Mouse (Mus musculus): Measurements from ENCODE around the gene Glrx2.
A peak's percentile ranks its signal among the peaks of the same experiment; 100 is the strongest.
"Not testable (repeated sequence)": the region's sequence is repeated elsewhere in the genome, so short reads cannot be mapped to it uniquely, and the experiment has no call there.

The Glrx2 gene

GRCm38 (mm10) chr1:143716038-143716437, at the start of gene Glrx2:
Glrx2 (plus strand) TSS chr1:143716338.
- DNase-seq, result not testable (repeated sequence)

- DNase-seq, result no peak
Measured at GRCm38 (mm10) chr1:143675734-143676361, 40.3 kb upstream of the Glrx2 start.

DNA sequence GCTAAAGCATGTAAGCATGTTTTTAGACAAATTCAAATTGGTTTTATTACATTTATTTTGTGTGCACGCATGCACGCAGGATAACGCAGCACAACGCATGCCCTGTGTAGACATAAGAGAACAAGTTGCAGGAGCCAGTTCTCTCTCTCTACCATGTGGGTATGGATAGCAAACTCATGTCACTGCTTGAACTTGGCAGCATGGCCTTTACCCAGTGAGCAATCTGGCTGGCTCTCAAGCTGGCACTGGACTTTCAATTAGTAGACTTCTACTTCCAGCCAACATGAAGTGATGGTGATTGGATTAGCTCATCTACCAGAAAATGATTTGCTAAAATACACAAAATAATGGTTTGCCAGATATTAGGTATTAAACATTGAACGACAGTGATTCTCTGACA, 35.0 kb upstream of the Glrx2 start:
- DNase-seq, result peak; percentile 86

GRCm38 (mm10) chr1:143684849-143685248, 31.3 kb upstream of the Glrx2 start:
- no peak for DNase-seq

DNA sequence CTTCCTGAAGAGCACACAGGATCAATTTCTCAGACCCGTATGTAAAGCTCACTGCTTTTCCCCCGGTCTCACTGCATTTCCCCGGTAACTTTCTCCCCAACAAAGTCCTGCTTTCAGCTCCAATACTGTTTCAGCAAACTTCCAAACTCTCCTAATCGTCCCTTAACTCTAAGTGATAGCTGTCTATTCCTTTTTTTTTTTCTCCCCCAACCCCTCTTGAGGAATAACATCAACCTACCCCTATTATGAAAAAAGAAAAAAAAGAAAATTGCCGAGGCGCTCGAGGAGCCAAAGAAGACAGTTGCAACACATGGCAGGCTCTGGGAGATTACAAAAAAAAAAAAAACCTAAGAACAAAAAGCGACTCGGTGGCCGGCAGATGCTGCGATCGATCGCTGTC, 14.4 kb upstream of the Glrx2 start:
- no peak for DNase-seq

- peak; percentile 61 for DNase-seq
Measured at GRCm38 (mm10) chr1:143702141-143702740, 13.9 kb upstream of the Glrx2 start.

DNA sequence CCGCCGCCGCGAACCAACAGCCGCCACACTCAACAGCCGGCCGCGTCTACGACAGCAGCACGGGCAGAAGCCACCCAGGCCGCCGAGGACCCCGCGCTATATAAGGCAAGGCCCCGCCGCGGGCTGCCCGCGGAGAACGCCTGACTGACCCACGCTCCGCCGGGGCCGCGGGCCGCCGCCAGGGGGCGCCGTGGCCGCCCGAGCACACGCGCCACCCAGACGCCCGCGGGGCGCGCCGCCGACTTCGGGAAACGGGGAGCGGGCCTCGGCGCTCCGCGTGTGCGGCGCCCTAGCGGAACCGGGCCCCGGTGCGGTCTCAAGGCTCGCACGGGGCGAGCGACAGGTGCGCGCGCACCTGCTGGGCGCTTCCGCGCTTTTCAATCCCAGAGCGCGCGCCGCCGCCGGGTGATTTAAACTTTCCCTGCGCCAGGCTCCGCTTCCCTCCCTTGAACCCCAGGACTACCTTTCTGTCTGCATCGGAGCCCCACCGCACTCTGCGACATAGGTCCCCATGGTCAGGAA, 13.3 kb upstream of the Glrx2 start, which contains the start of gene Cdc73:
Gene Cdc73 (minus strand): TSS at position 153 of the 522 bp plus-strand sequence.
- peak; percentile 91 for DNase-seq

- DNase-seq, result no peak
Measured at GRCm38 (mm10) chr1:143707006-143707405, 9.1 kb upstream of the Glrx2 start.

DNA sequence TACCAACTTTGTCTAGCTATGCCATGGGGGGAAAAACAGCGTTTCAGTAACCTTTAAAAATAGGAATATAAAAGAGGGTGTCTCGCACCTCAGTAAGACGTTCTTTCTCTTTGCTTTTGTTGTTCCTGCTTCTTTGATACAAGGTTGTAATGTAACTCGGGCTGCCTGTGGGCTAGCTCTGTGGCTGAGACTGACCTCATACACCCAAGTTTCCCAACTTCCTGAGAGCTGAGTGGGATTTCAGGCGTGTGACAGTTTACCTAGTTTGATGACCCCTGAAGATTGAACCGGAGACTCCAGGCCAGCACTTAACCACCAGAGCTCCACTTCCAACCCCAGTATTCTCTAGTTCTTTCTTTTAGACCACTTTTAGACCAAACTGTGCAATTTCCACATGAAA, 7.8 kb upstream of the Glrx2 start:
- no peak for DNase-seq

DNA sequence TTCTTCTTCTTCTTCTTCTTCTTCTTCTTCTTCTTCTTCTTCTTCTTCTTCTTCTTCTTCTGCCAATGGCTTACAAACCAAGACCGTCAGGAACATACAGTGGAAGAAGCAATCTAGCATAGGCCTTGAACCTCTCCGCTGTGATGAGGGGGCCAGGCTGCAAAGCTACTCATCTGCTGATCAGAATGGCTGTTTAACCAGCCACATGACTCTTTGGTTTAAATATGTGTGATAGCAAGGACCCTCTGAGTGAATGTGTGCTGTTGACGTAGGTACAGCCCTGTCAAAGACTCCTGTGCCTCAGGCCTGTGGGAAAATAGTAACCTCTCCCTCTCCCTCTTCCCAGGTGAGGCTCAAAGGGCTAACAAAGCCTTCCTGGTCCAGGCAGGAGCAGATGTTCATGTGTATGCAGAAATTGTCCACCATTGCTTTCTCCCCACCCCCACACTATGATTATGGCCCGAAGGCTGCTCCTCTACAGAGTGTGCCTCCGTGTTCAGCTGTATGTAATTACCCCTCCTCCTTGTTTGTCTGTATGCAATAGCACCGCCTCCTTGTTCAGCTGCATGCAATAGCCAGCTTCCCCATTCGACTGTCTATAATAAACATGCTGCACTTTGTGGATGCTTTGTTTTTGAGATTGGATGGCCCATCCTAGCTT, 6.0 kb upstream of the Glrx2 start:
- no peak for DNase-seq

DNA sequence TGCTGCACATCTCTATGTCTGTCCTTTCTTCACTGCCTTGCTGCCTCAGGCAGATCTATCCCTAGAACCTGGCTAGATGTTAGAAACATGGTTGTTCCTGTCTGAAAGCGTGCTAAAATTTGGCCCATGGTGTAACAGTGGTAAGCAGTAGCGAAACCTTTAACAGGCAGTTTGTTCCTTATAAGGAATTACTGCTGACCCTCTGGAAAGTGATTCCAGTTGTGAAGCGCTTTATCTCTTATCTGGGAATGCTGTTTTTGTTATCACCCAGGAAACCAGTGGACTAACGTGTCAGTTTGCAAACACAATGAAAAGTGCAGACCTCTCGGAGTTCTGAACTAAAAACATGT, 5.5 kb upstream of the Glrx2 start:
- DNase-seq, result no peak

DNA sequence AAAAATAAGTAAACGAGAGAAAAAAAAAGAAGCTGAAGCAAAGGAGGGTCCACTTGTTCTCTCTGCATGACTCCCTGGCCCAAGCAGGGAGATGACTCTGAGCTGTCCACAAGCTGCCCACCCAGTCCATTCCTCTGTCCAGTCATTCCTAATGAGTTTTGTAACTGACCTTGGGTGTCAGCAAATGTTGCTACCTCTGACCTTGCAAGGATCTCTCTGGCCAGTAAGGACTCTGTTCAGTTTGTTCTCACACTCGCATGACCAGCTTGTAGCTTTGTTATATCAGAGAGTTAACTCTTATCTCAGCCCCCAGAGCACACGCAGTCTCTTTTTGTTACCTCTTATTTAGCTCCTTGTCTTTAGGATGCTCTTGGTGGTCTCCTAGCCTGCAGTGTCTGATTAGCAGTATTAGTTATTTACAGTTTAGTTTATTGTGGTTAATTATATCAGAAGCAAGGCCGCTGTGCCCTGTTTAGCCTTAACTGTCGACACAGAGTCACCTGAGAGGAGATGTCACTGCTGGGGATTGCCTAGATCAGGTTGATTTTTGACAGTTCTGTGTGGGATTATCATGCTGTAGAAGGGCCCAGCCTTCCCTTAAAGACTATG, 8.4 kb downstream of the Glrx2 start:
- no peak for DNase-seq

- no peak for DNase-seq
Measured at GRCm38 (mm10) chr1:143727701-143728445, 11.7 kb downstream of the Glrx2 start.

DNA sequence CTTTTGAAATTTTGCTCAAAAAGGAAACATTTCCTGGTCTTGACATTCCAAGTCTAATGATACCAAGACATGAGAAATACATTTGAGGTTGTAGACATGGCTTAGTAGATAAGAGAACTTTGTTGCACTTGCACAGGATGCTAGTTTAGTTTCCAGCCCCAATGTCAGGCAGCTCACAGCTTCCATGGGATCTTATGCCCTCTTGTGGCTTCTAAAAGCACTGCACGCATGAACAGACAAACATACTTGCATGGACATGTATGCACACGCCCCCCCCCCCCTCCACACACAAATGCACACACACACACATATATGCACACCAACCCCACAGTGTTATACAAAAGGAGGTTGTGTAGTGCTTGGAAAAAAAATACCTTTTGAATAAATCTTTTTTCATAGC, 14.8 kb downstream of the Glrx2 start:
- no peak for DNase-seq

DNA sequence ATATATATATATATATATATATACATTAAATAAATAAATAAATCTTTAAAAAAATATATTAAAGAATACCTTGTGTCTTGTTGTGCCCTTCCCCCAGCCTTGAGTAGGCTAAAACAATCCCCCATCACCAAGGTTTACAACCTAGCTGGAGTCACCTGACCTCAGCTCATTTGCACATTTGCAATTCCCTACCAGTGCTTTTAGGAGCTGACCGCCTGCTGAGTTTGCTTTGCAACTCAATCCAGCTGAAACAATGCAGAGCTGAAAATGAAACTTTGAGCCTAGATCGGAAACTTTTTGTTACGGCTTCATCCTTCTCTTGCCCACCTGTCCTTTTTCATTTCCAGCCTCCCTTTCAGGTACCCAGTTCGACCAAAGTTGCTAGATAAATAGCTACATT, 15.6 kb downstream of the Glrx2 start:
- no peak for DNase-seq

DNA sequence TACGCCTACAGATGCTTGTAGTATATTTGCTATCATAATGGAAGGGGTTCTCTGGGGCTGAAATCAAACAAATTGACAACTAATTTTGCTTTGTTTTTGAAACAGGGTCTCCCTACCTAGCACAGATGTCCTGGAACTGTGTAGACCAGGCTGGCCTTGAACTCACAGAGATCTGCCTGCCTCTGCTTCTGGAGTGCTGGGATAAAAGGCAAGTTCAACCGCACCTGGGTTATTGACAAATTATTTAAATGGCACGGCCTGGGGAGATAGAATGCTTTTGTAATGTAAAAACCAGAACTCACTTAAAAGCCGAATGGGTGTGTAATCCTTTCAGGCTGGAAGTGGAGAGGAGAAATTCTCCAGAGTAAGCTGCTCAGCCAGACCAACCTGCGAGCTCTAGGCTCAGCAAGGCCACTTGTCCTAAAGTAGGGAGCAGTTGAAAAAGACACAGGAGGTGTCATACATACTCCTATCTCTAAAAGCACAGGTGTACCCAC, 17.8 kb downstream of the Glrx2 start:
- no peak for DNase-seq

- DNase-seq, result no peak
Measured at GRCm38 (mm10) chr1:143738811-143739210, 22.7 kb downstream of the Glrx2 start.

DNA sequence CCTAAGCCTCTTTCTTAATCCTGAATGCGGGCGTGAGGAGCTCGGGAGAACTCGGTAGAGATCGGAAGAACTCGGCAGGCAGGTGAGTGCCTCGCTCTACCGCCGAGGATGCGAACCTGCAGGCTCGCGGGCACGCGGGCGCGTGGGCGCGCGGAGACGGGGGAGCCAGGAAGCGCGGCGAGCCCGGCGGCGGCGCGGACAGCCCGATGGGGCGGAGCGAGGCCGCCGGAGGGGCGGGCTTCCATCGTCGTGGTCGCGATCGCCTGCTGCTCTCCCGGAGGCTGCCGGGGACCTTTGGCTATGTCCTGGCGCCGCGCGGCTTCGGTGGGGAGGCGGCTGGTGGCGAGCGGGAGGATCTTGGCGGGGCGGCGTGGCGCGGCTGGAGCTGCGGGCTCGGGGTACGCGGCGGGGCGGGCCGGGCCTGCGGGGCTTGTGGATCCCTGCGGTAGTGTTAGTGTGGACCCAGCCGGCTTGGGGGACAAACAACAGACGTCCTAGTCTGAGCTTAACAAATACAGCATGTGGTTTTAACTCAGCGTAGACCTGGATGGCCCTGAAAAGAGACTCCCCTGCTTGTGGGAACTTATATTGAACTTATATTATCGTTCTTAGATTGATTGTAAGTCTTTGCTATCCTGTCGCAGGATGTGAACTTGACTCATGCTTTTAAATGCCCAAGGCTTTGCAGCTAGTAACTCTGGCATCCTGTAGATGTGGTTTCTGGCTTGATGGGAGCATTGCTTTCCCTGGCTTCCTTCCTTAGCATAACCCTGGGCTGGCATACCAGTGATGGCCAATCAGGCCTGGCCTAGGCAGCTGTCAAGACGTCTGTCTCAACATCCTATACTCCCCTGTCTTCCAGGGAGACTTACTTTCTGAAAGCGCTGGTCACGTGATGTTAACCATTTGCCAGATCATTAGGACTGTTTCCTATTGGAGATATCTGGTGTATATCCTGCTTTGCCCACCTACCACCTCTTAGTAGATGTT, 23.5 kb downstream of the Glrx2 start:
- DNase-seq, result peak; percentile 96

DNA sequence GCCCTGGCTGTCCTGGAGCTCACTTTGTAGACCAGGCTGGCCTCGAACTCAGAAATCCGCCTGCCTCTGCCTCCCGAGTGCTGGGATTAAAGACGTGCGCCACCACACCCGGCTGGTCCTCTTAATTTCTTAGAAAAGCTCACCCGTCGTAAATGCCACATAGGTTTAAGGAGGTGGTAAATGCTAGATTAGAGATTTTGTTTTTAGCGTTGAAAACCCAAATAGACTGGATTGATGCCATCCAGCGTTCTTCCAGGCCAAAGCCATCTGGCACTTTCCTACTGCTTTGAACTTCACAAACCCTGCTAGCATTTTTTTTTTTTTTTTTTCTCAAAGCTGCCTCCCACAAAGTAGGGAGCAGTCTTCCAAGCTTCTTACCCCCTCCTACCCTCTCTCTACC, 24.4 kb downstream of the Glrx2 start:
- DNase-seq, result peak; percentile 31

DNA sequence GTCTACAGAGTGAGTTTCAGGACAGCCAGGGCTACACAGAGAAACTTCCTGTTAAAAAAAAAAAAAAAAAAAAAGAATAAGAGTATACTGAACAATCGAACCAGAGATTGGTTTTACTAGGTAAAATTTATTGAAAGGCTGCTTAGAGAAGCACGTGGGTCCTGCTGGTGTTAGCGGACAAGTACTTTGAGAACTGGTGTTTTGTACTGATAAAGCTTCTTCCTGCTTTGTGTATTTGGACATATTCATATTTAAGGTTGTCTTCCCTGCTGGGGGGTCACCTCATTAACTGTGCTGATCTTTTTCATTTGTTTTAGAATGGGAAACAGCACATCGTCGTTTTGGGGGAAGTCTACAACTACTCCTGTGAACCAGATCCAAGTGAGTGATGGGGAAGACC, 25.2 kb downstream of the Glrx2 start:
- DNase-seq, result no peak

GRCm38 (mm10) chr1:143742186-143742585, 26.0 kb downstream of the Glrx2 start:
- no peak for DNase-seq

DNA sequence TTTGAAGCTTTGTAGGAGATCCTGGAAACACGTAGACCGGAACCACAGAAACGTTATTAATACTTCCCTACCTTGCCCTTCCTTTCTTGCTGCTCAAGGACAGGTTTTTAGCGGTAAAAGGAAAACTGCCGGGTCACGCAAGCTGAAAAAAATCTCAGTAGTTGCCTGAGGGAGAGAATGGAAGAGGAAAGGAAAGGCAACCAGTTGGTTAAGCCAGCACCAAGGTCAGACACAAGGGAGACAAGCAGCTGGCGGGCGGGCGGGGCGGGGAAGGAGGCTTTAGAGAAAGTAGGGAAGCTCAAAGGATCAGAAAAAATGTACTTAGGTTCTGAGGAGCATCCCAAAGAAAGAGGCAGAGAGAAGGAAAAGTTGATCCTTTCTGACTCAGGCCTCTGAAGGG, 29.7 kb downstream of the Glrx2 start:
- no peak for DNase-seq
